Mouse (Mus musculus): ENCODE data around the gene Mecp2.

GRCm38 (mm10) chrX:74127164-74127563 is 8.0 kb downstream of the Mecp2 start, which contains the start of gene Opn1mw:
- TF ChIP-seq GATA1 (IDR thresholded peaks at IDR 0.05; ENCODE audit: borderline replicate concordance, low read length) (no peak), FLI1 (IDR thresholded peaks at IDR 0.05; ENCODE audit: low read length) (no peak)

Data from megakaryocyte, embryonic 14.5 days (primary cell).